Mouse (Mus musculus): Measurements from ENCODE around the gene Rpp25. TPM values are rescaled to one million over a fixed set of nuclear protein-coding genes. Genes with fewer than 3 reads are reported as not detected.
A peak's percentile ranks its signal among the peaks of the same experiment; 100 is the strongest.

Gene Rpp25
- polyA plus RNA-seq, 1 experiment, result 32.6 TPM

- DNase-seq (ENCODE audit: extremely low spot score in 1 of 2, low spot score in 1 of 2), result no peak
These were observed 16.7 kb downstream of the Rpp25 start for GRCm38 (mm10) chr9:57520375-57521055.

- peak; percentile 87 to 95 for DNase-seq (ENCODE audit: extremely low spot score in 1 of 2, low spot score in 1 of 2)
These were observed 17.5 kb downstream of the Rpp25 start, which contains the start of gene Cox5a for GRCm38 (mm10) chr9:57521056-57521911. Gene Cox5a, plus strand, starts transcription at chr9:57521274.

GRCm38 (mm10) chr9:57522114-57522860 is 18.5 kb downstream of the Rpp25 start:
- no peak for DNase-seq (ENCODE audit: extremely low spot score in 1 of 2, low spot score in 1 of 2)

- no peak for DNase-seq (ENCODE audit: extremely low spot score in 1 of 2, low spot score in 1 of 2)
These were observed 19.0 kb downstream of the Rpp25 start for GRCm38 (mm10) chr9:57522861-57523246.

- DNase-seq (ENCODE audit: extremely low spot score in 1 of 2, low spot score in 1 of 2), result peak in 1 of 2 experiments; percentile 53
These were observed 19.9 kb downstream of the Rpp25 start for GRCm38 (mm10) chr9:57523754-57524153.

GRCm38 (mm10) chr9:57524439-57524838 is 20.6 kb downstream of the Rpp25 start:
- DNase-seq (ENCODE audit: extremely low spot score in 1 of 2, low spot score in 1 of 2), result no peak

- DNase-seq (ENCODE audit: extremely low spot score in 1 of 2, low spot score in 1 of 2), result peak in 1 of 2 experiments; percentile 51
These were observed 21.7 kb downstream of the Rpp25 start for GRCm38 (mm10) chr9:57525516-57525915.

- DNase-seq (ENCODE audit: extremely low spot score in 1 of 2, low spot score in 1 of 2), result no peak
These were observed 22.6 kb downstream of the Rpp25 start for GRCm38 (mm10) chr9:57526435-57526834.

GRCm38 (mm10) chr9:57531946-57532345 is 28.1 kb downstream of the Rpp25 start:
- DNase-seq (ENCODE audit: extremely low spot score in 1 of 2, low spot score in 1 of 2), result no peak

GRCm38 (mm10) chr9:57536362-57536761 is 32.5 kb downstream of the Rpp25 start:
- DNase-seq (ENCODE audit: extremely low spot score in 1 of 2, low spot score in 1 of 2), result no peak

- peak; percentile 86 to 95 for DNase-seq (ENCODE audit: extremely low spot score in 1 of 2, low spot score in 1 of 2)
These were observed 33.4 kb downstream of the Rpp25 start, which contains the start of gene Fam219b for GRCm38 (mm10) chr9:57537044-57537727. Gene Fam219b, plus strand, starts transcription at chr9:57537528.

- DNase-seq (ENCODE audit: extremely low spot score in 1 of 2, low spot score in 1 of 2), result peak in 1 of 2 experiments; percentile 38
These were observed 33.9 kb downstream of the Rpp25 start for GRCm38 (mm10) chr9:57537728-57538181.

- no peak for DNase-seq (ENCODE audit: extremely low spot score in 1 of 2, low spot score in 1 of 2)
These were observed 35.7 kb downstream of the Rpp25 start for GRCm38 (mm10) chr9:57539550-57539949.

- peak in 1 of 2 experiments; percentile 76 for DNase-seq (ENCODE audit: extremely low spot score in 1 of 2, low spot score in 1 of 2)
These were observed 37.5 kb downstream of the Rpp25 start for GRCm38 (mm10) chr9:57541312-57541711.

GRCm38 (mm10) chr9:57543951-57544350 is 40.1 kb downstream of the Rpp25 start:
- DNase-seq (ENCODE audit: extremely low spot score in 1 of 2, low spot score in 1 of 2), result no peak

- no peak for DNase-seq (ENCODE audit: extremely low spot score in 1 of 2, low spot score in 1 of 2)
These were observed 43.5 kb downstream of the Rpp25 start for GRCm38 (mm10) chr9:57547287-57547686.

GRCm38 (mm10) chr9:57547869-57548268 is 44.0 kb downstream of the Rpp25 start:
- no peak for DNase-seq (ENCODE audit: extremely low spot score in 1 of 2, low spot score in 1 of 2)

- DNase-seq (ENCODE audit: extremely low spot score in 1 of 2, low spot score in 1 of 2), result no peak
These were observed 45.4 kb downstream of the Rpp25 start for GRCm38 (mm10) chr9:57549186-57549585.

GRCm38 (mm10) chr9:57550126-57550862 is 46.5 kb downstream of the Rpp25 start:
- no peak for DNase-seq (ENCODE audit: extremely low spot score in 1 of 2, low spot score in 1 of 2)

Measured in frontal cortex, adult 2 months (tissue).